Mouse (Mus musculus) cerebellum, adult 2 months (tissue): ENCODE results near the gene Cldn5.

Experiments
- CTCF ChIP-seq: fragments of 200-500 bp; IDR thresholded peaks from 2 replicates; pipeline ENCODE4 v1.5.1; 2011; ENCODE audit warnings: low read depth, mild to moderate bottlenecking, control low read depth, low read length, moderate library complexity, borderline replicate concordance; ENCODE audit not compliant: insufficient read depth
- POLR2A ChIP-seq: fragments of 200-500 bp; IDR thresholded peaks from 2 replicates; pipeline ENCODE4 v1.6.1; 2011; ENCODE audit warnings: low read length, control low read depth, borderline replicate concordance; ENCODE audit not compliant: insufficient read depth

GRCm38 (mm10) chr16:18729185-18729584, 47.5 kb upstream of the Cldn5 start:
- TF ChIP-seq CTCF, result no peak
- no peak for TF ChIP-seq POLR2A
